Mouse (Mus musculus) hindbrain, postnatal 0 days (tissue): Measurements from ENCODE around the gene Hmga2. TPM values are rescaled to one million over a fixed set of nuclear protein-coding genes. Genes with fewer than 3 reads are reported as not detected.

Source experiments
- ATAC-seq: fragments of 200-750 bp; cut with Nextera tagmentation; 2 replicates; pipeline ENCODE4 v1.8.0; 2017; ENCODE audit warnings: mild to moderate bottlenecking, moderate TSS enrichment, moderate library complexity
- DNase-seq: peaks from one replicate; pipeline ENCODE4 v3.0.0-alpha.2; 2015; ENCODE audit warnings: low spot score
- H3K27ac ChIP-seq: fragments of 300-500 bp; sonication (generic); 2 replicates; pipeline ENCODE4 v1.5.1; 2014; ENCODE audit warnings: mild to moderate bottlenecking
- H3K27me3 ChIP-seq: fragments of 300-500 bp; sonication (generic); 2 replicates; pipeline ENCODE4 v1.6.1; 2014; ENCODE audit warnings: low read length, mixed read lengths; ENCODE audit not compliant: insufficient read depth
- H3K36me3 ChIP-seq: fragments of 300-500 bp; sonication (generic); 2 replicates; pipeline ENCODE4 v1.6.1; 2014; ENCODE audit warnings: low read length, mixed read lengths; ENCODE audit not compliant: insufficient read depth
- H3K4me1 ChIP-seq: fragments of 300-500 bp; sonication (generic); 2 replicates; pipeline ENCODE4 v1.6.1; 2014; ENCODE audit warnings: antibody characterized with exemption, low read length, mixed read lengths; ENCODE audit not compliant: insufficient read depth
- H3K4me2 ChIP-seq: fragments of 300-500 bp; sonication (generic); 2 replicates; pipeline ENCODE4 v1.6.1; 2014; ENCODE audit warnings: low read depth, mild to moderate bottlenecking, low read length, moderate library complexity, mixed read lengths
- H3K4me3 ChIP-seq: fragments of 300-500 bp; sonication (generic); 2 replicates; pipeline ENCODE4 v1.5.1; 2014; ENCODE audit warnings: low read length
- H3K9ac ChIP-seq: fragments of 300-500 bp; sonication (generic); replicated peaks from 2 replicates; pipeline ENCODE4 v1.6.1; 2014; ENCODE audit warnings: mild to moderate bottlenecking, low read length, moderate library complexity, mixed read lengths
- H3K9me3 ChIP-seq: fragments of 300-500 bp; sonication (generic); 2 replicates; pipeline ENCODE4 v1.6.1; 2016; ENCODE audit warnings: low read length, mixed read lengths
- CTCF ChIP-seq: IDR thresholded peaks from 2 replicates; pipeline ENCODE4 v1.5.1; 2016; ENCODE audit warnings: antibody characterized with exemption, control low read depth, low read depth
- WGBS: fragments of 180-500 bp; shearing (Covaris S2); extraction: QIAGEN DNeasy Blood & Tissue Kit; methylation state at CpG from one replicate; pipeline ENCODE4 v1.1.7; 2014; 5-methylcytosine and 5-hydroxymethylcytosine counted together
- polyA plus RNA-seq: library from polyadenylated mRNA; unstranded; fragments of >200 nt; fragmentation: Nextera tagmentation; extraction: Ambion mirVana; gene quantifications from 2 replicates; pipeline ENCODE4 v1.2.1, GENCODE M21; 2015
- total RNA-seq: library from RNA; depleted of rRNA; stranded (reverse); fragments of >200 nt; gene quantifications from 2 replicates; pipeline ENCODE4 v1.2.3, GENCODE M21; 2014

Gene Hmga2
- total and polyA plus RNA-seq, 2 experiments from 2014 or later, result 0.98 to 1.2 TPM

- Histone ChIP-seq H3K4me3 (no peak overlapping the region), H3K27ac (0 out of 2 replicates have a peak overlapping the region, but pooled peaks have one; percentile 20), H3K27me3 (no peaks in the 10 kb centered on the region), H3K4me2 (no peak overlapping the region), H3K4me1 (0 out of 2 replicates have a peak, but pooled peaks cover 6% of the 10 kb centered on the region), H3K9ac (no peak overlapping the region), H3K9me3 (no peaks in the 10 kb centered on the region), H3K36me3 (no peaks in the 10 kb centered on the region)
- 61% methylated on average over 10 of the region's 10 CpGs for WGBS
- no peak for TF ChIP-seq CTCF
- peak; percentile 49; the same call in 1 of the 2 replicates for ATAC-seq
- peak; percentile 16 for DNase-seq
These were observed 32.4 kb downstream of the Hmga2 start for GRCm38 (mm10) chr10:120443757-120444311.

- H3K27me3 ChIP-seq, result no peaks in the 10 kb centered on the region
- no peak for TF ChIP-seq CTCF
- H3K9me3 ChIP-seq, result no peaks in the 10 kb centered on the region
- H3K4me3 ChIP-seq, result no peak overlapping the region
- ATAC-seq, result no peak
- no peak for DNase-seq
- WGBS, result 37% methylated on average over 11 of the region's 11 CpGs
- H3K4me1 ChIP-seq, result 0 out of 2 replicates have a peak, but pooled peaks cover 6% of the 10 kb centered on the region
- H3K4me2 ChIP-seq, result no peak overlapping the region
- no peak overlapping the region for H3K27ac ChIP-seq
- no peaks in the 10 kb centered on the region for H3K36me3 ChIP-seq
- no peak overlapping the region for H3K9ac ChIP-seq
These were observed 35.0 kb downstream of the Hmga2 start for GRCm38 (mm10) chr10:120441254-120441653.

GRCm38 (mm10) chr10:120434433-120434832, 41.8 kb downstream of the Hmga2 start:
- no peak for ATAC-seq
- Histone ChIP-seq H3K36me3 (no peaks in the 10 kb centered on the region), H3K4me2 (no peak overlapping the region), H3K4me3 (no peak overlapping the region), H3K9me3 (no peaks in the 10 kb centered on the region), H3K27ac (no peak overlapping the region), H3K9ac (no peak overlapping the region), H3K27me3 (no peaks in the 10 kb centered on the region), H3K4me1 (0 out of 2 replicates have a peak, but pooled peaks cover 4% of the 10 kb centered on the region)
- TF ChIP-seq CTCF, result no peak
- 43% methylated on average over 7 of the region's 7 CpGs for WGBS
- DNase-seq, result no peak

DNA sequence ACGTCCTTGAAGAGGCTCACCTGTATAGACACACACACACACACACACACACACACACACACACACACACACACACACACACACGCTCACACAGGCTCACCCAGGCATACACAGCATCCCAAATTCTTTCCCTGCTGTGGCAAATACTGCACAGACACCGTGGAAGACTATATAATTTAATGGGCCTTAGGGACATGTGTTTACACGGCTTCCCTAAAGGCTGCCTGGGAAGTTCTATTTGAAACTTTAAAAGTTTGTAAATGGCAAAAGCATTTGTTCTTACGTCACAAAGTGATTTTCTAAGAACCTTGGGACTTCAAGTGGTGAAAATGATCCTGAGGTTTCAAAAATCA, 42.8 kb downstream of the Hmga2 start:
- ATAC-seq (no peak), DNase-seq (no peak)
- H3K4me3 ChIP-seq, result no peak overlapping the region
- TF ChIP-seq CTCF, result no peak
- no peak overlapping the region for H3K4me2 ChIP-seq
- H3K36me3 ChIP-seq, result no peaks in the 10 kb centered on the region
- no peak overlapping the region for H3K27ac ChIP-seq
- H3K9me3 ChIP-seq, result no peaks in the 10 kb centered on the region
- WGBS, result 57% methylated on average over 5 of the region's 5 CpGs
- H3K4me1 ChIP-seq, result 0 out of 2 replicates have a peak, but pooled peaks cover 5% of the 10 kb centered on the region
- no peak overlapping the region for H3K9ac ChIP-seq
- H3K27me3 ChIP-seq, result no peaks in the 10 kb centered on the region

- 23% methylated on average over 9 of the region's 9 CpGs for WGBS
- no peak overlapping the region for H3K4me3 ChIP-seq
- DNase-seq (no peak), ATAC-seq (no peak)
- no peak for TF ChIP-seq CTCF
- no peak overlapping the region for H3K27ac ChIP-seq
- no peaks in the 10 kb centered on the region for H3K9me3 ChIP-seq
- 0 out of 2 replicates have a peak, but pooled peaks cover 8% of the 10 kb centered on the region for H3K4me1 ChIP-seq
- no peaks in the 10 kb centered on the region for H3K36me3 ChIP-seq
- no peaks in the 10 kb centered on the region for H3K27me3 ChIP-seq
- no peak overlapping the region for H3K9ac ChIP-seq
- H3K4me2 ChIP-seq, result no peak overlapping the region
These were observed 43.4 kb downstream of the Hmga2 start for GRCm38 (mm10) chr10:120432731-120433462.

GRCm38 (mm10) chr10:120432081-120432480, 44.2 kb downstream of the Hmga2 start:
- H3K4me2 ChIP-seq, result no peak overlapping the region
- H3K27ac ChIP-seq, result no peak overlapping the region
- 62% methylated on average over 9 of the region's 9 CpGs for WGBS
- no peak for TF ChIP-seq CTCF
- 0 out of 2 replicates have a peak, but pooled peaks cover 8% of the 10 kb centered on the region for H3K4me1 ChIP-seq
- no peaks in the 10 kb centered on the region for H3K27me3 ChIP-seq
- DNase-seq, result no peak
- no peak for ATAC-seq
- no peaks in the 10 kb centered on the region for H3K9me3 ChIP-seq
- no peak overlapping the region for H3K9ac ChIP-seq
- H3K36me3 ChIP-seq, result no peaks in the 10 kb centered on the region
- H3K4me3 ChIP-seq, result no peak overlapping the region

- no peak overlapping the region for H3K9ac ChIP-seq
- H3K27ac ChIP-seq, result no peak overlapping the region
- no peaks in the 10 kb centered on the region for H3K9me3 ChIP-seq
- no peaks in the 10 kb centered on the region for H3K36me3 ChIP-seq
- WGBS, result 75% methylated on average over 2 of the region's 2 CpGs
- TF ChIP-seq CTCF, result peak; percentile 75
- H3K27me3 ChIP-seq, result no peaks in the 10 kb centered on the region
- 0 out of 2 replicates have a peak, but pooled peaks cover 8% of the 10 kb centered on the region for H3K4me1 ChIP-seq
- H3K4me2 ChIP-seq, result no peak overlapping the region
- no peak overlapping the region for H3K4me3 ChIP-seq
- ATAC-seq (no peak), DNase-seq (peak; percentile 71)
These were observed 44.8 kb downstream of the Hmga2 start for GRCm38 (mm10) chr10:120431435-120431834.
